Mouse (Mus musculus): ENCODE measurements at regions not wholly inside any gene's neighbourhood (a gene's known extent, or its start where the extent isn't known, plus 50 kb on each side); places are given as distances from the start of the nearest gene placed in this dataset.
A peak's percentile ranks its signal among the peaks of the same experiment; 100 is the strongest.

DNA sequence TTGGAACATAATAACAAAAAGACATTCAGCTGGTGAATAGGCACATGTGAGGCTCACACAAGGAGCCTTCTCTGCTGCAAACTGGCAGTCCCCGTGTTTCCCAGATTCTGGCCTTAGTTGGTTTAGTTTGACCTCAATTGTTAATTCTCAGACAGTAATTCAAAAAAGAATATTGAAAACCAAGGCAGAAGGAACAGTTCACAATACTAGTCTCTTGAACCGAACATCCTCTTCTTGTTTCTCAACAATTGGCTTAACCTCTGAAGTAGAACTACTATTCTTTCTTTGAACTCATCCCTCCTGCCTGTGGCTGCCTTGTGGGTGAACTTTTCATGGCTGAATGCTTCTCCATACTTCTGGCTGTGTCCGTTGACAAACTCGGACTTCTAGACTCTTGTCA lies 110.4 kb upstream of the Neil3 start:
- no peak for DNase-seq

DNA sequence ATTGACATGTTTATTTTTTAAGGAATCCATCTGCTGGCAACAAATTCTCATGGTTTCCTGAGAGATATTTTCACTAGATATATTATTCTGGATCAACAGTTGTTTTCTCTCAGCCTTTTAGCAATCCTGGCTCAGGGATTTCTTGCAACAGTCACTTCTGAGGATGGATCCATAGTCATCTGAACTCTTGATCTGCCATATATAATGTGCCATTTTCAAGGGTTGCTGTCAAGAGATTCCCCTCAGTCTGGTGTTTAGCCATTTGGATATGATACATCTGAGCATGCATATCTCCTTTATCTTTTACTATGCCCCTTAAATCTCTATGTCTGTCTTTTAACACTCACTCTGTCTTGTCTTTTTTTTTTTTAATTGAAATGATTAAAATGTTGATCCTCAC lies 130.3 kb upstream of the Neil3 start:
- no peak for DNase-seq

DNA sequence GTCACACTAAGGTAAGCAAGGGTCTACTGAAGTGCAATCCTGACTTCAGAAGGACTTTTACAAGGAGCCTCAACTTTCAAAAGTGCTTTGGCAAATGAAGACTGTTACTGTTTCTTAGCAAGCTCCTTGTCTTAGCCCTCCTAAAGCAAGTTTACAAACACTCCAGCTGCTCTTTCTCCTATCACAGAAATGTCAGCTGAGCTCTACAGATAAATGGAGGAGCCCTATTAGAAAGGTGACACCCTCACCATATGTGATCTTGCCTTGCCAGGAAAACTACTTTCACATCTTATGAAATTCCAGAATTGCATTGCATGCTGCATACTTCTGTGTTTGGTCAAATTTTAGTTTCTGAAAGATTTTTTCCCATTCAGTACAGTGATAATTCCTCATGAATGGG lies 136.6 kb upstream of the Neil3 start:
- DNase-seq = no peak

DNA sequence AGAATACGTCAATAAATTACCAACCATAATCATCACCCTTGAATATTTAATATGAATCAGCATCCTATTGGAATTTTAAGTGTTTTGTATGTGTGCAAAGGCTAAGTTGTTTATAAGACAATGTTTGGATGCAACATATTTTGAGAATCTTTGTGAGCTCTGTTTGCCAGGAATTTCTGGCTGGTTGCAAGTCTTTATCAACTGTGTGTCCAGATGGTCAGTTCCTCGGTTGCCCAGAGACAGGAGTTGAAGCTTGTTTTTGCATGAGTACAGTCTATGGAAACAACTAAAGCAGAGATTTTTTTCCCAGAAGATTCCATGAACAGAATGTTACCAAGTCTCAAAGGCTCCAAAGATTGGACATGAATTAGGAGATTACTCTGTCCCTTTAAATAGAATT lies 142.0 kb upstream of the Neil3 start:
- peak; percentile 13 for DNase-seq

DNA sequence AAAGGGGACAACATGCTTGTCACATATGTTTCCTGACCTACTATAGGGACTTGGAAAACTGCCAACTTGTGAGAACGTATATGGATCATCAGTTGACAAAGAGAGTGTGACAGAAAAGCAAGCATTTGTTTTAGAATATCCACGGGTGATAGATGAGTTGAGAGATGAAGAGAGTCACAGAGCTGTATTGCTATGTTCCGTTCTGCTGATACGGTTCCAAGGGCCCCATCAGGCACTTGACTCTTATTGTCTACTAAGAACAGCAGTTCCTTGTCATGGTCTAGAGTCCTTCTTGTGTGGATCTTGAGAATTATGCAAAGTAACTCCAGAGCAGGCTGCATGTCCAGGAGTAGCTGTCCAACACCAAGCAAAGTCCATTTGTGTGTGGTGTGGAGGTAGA lies 143.0 kb upstream of the Neil3 start:
- no peak for DNase-seq

DNA sequence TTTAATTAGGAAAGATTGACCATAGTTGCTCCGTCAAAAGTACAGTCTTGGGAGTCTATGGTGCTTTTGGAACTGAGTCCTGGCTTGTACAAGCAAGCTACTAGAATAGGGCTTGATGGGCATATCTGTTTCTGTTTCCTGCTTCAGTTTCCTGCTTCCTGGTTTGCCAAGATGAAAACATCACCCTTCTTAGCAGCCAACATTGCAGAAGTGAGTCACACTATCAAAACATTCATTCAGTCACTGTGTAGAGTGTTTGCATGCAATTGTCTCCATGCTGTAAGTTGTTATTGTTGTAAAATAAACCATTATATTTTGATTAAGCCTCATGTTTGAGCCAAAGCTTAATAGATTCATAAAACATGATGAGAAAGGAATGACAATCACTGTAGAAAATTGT lies 149.3 kb upstream of the Neil3 start:
- peak; percentile 3 for DNase-seq

DNA sequence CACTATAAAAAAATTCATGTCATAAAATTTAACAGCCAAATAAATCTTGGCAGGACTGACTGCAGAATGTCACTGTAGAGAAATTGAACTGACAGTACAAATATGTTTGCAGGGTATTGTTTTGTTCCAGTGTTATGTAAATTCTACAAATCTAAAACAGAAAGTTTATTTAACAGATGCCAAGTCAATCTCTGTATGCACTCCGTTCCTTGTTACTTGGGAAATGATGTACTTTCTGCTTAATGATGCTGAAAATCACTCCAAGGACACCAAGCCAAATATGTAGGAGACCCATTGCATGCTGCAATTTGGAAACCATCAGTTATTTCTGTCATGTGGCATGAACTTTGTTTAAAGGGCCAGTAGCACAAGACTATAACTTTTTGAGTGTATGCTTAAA lies 182.3 kb upstream of the Neil3 start:
- DNase-seq = no peak

DNA sequence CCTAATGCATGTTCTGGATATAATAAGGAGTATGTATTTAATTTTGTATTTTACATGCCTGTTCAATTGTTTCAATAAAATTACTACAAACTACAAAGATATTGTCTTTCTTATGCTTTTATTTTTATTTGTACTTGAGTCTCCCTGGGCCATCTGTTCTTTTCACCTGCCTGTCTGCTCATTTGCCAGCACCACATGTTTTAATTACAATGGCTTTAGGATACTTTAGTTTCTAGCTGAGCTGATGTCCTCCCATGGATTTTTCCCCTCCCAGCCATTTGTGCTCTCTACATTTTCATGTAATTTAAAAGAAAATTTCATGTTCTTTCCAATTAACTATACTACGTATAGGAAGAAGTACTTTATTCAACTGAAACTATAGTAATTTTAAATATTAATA lies 188.5 kb upstream of the Neil3 start:
- no peak for DNase-seq

DNA sequence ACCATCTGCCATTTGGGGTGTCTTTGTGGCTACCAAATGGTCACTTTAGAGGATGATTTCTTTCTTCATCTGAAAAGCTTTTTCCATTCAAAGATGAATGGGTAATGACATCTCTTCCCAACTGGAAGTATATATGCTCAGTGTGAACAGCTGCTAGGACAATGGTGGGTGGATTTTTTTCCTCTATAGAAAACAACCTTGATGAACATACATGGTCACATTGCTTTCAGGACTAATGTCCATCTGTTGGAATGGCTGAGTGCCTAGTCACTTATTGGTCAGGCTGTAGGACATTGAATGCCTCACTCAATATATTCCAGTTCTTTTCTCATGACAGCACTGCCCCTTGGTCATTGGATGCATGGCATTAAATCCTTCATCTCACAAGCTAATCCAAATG lies 209.0 kb upstream of the Neil3 start:
- DNase-seq = no peak

DNA sequence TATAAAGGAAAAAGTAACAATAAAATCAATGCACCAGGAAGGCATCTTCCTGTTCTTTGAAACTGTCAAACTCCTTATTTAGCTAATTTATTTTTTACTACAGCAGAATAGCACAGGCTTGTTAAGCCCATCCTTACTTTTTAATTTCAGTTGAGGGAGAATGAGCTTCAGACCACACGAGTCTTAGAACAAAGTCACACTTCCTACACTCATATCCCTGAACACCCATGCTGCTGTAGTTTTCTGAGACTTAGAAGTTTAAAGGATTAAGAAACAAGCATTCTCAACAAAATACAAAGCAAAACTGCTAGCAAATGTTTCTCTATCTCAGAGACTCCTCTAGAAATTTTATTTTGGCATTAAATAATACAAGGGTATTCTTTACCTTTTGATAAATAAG lies 208.8 kb upstream of the Vegfc start:
- no peak for DNase-seq

DNA sequence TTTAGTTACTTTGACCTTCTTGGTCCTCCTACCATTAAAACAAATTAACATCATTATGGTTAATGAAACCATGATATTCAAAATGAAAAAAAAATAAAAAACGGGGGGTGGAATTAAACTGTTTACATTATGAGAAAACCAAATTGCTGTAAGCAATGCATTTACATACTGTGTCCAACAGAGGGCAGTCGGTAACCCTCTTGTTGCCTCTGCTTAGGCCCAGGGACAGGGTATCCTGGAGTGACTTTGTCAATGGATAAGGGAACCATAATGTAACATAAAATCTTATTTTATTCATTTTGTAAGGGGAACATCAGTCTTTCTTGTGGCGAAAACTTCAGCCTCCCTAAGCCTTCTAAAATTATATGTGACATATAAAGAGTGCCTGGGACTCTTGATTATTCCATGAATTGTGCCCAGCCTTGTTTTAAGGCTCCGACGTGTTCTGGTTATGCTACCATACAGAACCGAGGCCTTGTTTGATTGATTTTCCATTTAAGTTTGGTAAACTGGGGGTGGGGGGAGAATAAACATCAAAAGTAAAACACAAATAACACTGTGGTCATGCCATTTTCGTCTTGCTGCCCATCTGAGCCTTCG lies 207.3 kb upstream of the Vegfc start:
- peak; percentile 23 for DNase-seq

DNA sequence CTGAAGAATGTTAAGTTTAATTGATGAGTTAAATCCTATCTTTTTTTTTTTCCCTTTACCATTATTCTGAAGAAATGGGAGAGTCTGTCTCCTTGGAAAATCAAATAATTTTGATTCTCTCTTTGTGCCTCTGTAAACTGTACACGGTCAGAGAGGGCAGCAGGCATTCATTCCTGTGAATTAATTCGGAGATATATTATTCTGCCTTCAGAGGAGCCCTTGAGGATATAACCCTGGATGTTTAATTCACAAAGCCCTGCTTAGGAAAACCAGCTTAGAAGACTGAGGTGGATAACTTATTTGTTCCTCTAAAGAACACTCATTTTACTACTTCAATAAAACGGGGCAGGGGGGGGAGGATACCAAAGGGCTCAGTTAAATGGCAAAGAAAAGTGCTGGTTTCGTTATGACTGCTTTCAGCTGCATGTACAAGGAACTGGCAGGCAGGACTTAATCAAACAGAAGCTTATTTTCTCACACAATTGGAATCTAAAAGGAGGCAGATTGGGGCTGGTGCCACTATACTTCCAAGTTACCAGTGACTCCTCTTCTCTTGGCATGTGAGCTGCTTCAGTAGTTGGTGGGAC lies 205.3 kb upstream of the Vegfc start:
- no peak for DNase-seq

DNA sequence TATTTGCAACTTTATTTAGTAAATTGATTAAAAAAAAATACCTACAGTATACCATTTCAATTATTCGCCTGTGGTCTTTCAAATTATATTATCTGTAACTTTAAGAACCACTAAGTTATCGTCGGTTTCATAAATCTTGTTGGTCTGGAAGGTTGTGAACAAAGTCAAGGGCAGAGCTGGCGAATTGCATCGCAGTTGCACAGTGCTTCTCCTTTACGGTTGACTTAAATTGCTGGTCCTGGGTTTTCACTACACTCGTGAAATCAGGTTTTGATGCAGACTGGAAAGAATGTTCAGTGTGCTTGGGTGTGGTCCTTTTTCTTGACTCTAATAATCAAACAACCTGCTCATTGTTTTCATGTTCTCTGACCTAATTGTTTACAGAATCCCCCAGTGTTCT lies 198.6 kb upstream of the Vegfc start:
- peak; percentile 5 for DNase-seq

DNA sequence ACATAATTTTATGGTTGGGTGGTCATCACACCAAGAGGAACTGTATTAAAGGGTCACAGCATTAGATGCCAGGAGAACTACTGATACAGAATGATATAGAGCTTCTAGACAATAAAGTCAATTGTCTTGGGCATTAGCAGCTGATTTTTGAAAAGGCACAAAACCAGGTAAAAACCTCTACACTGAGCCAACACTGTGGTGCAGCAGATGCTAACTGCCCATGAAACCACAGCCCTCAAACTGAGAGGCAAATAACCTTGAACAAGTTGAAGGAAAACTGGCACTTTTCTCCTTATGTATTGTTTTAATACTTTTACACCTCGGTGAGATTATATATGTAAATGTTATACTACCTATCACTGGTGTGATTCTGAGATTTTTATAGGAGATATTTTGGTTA lies 195.9 kb upstream of the Vegfc start:
- no peak for DNase-seq

DNA sequence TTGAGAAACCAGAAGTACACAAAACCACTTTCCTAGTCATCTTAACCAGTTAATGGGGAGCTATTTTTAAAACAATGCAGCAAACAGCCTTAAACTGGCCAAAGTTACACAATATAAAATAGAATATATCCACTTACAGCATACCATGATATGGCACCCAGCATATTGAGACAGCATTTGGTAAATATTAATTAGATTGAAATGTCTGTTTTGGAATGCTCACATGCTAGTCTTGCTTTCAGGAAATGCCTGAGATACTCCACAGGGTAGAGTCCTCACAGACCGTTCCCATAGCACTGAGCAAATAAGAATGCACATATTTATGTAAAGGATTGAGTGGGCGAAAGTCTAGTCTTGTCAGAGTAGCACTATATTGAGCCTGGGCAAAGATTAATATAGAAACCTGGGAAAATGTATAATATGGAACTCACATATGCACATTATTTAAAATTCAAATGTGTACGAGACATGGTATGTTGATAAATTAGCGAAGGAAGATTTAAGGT lies 185.1 kb upstream of the Vegfc start:
- DNase-seq = no peak

DNA sequence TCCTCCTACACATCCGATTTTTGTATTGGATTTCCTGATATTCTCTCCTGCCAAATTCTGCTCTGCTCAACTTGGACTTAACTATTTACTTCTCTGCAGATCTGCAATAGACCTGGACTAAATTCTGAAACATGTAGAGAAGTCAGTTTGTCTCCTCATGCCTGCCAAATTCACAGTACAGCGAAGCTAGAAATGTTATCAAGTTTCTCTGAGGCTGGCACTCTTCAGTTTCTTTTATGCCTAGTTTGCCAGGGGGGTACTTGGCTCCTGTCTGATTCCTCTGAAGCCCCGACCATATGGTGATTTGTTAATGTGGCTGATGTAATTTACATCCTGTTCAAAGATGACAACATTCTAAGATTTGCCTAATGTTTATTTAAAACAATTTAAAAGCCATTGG lies 184.6 kb upstream of the Vegfc start:
- no peak for DNase-seq

DNA sequence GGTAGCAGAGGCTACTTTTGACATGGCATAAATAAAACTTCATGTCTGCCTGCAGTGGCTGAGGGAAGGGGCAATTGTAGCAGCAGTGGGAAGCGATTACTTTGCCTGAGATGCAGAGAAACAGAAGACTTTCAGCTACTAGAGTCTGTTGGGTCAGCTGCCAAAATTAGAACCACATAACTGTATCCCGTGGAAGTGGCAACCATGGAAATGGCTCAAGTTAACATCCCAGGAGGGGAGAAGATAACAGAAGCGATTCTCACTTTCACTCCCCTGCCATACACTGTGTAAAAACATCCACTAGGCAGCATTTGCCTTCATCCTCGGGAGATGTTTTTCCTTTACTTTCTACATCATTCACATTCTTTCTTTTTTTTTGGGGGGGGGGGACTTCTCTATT lies 155.1 kb upstream of the Vegfc start:
- no peak for DNase-seq

DNA sequence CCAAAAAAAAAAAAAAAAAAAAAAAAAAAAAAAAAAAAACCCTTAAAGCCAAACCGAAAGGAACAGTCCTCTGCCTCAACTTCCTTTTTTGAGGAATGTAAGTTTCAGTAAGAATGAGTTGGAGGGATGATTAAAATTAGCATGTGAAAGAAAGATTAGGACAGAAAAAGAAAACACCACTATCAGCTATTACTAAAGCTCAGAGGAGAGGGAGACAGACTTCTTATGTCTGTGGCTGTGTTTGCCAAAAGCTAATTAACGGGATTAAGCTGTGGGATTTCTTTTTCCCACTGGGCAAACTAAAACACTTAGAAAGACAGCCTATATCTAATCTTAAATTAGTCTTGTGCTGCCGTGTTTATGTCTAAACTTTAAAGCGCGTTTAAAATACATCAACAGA lies 146.7 kb upstream of the Vegfc start:
- no peak for DNase-seq

DNA sequence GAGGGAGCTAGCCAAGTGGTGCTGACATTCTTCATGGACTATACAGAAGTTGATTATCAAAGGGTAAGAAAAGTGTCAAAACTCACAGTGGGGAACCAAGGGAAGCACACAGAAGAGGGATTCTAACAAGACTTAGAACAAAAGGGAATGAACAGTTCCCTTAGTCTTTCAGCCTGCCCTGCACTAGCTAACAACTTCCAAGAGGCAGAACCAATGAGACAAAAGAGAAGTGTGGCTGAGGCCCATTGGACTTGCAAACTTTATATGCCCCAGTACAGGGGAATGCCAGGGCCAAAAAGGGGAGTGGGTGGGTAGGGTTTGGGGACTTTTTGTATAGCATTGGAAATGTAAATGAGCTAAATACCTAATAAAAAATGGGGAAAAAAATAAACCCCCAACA lies 139.0 kb upstream of the Vegfc start:
- no peak for DNase-seq

DNA sequence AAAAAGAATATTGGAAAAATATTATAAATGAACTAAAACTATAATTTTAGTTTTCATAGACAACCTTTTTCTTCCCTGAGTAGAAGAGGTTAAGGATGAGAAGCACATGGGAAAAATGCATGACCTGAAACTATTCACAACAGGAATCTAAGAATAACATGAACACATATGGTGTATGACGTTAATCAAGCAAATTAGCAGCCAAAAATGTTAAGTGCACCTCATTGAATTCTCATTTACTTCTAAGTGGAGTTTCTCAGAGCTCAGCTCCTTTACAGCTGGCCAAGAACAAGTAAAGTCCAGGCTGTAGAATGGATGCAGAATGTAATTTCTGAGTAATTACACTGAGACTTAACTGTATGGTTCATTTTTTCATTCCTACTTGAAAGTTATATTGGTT lies 137.9 kb upstream of the Vegfc start:
- no peak for DNase-seq

DNA sequence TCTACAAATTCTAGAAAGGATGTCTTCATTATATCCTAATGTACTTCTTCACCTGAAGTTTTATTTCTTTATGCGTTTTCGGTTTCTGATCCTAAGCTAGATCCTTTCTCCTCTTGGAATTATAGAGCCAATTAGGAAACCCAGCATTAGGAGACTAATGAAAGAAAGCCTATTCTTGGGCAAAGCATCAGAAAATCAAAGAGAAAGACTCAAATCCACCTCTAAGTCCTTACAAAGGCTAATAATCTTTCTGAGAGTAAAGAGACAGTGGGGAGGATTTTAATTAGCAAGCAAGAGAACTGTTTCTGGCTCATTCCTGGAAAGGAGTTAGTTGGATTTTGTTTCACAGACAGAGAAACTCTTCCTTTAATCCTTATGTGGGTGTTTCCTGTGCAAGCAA lies 136.3 kb upstream of the Vegfc start:
- no peak for DNase-seq

DNA sequence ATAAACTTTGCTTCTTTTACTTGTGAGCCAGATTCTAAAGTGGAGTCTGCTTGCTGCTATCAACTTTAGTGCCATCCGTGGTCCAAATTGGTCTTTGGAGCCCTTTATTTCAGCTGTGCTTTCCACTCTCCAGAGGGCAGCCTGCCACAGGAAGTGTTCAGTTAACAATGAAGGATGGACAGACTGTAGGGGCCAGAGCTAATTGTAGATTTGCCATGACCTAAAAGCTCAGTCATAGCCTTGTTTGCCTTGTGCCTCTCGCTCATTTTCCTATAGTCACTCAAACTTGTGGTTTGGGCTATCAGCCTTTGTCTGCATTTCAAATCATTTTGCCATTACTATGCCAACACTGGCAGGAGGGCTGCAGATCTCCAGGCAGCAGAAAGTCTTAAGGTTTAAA lies 131.8 kb upstream of the Vegfc start:
- no peak for DNase-seq

DNA sequence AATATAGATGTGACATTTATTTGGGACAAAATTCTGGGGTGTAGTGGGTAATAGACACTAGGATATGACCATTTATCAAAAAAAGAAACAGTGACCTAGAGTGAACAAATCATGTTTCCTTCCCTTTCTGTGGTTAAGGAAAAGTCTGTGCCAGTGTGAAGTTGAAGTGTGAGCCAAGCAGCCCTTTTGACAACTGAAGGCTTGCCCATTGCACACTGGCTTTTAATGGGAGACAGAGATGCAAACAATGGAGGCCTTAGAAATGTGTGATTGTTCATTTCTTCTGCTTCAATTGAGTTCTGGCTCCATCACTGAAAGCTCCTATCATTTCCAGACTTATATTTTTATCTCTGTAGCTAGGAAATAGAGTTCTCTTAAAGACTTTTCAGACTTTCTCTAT lies 130.0 kb upstream of the Vegfc start:
- DNase-seq = no peak

DNA sequence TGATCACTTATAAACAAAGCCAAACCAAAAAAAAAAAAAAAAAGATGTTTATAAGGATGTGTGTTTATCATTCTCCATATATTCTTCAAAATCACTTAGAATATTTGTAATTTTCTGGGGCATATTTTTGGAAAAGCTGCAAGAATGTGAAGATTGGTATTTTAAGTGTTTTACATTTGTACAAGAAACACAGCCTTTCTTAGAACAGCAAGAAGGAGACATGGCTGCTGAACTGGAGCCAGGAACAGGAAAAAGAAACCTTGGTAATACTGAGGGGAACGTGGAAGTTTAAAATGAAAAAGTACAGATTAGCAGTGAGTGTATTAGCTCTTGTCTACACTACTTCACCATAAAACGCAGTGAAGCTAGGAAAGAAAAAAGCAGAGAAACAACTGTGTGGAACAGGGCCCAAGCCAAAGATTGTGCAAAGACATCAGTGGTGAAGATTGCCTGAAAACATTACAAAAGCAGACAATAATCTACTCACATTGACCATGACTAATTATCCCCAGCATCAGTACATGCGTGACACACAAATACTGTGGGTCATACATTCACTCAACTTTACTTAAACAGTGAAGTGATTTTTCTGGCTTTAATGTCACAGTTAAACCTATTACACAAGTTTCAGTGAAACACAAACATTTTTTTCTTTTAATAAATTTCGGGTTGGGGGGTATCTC lies 122.8 kb upstream of the Vegfc start:
- DNase-seq = no peak

DNA sequence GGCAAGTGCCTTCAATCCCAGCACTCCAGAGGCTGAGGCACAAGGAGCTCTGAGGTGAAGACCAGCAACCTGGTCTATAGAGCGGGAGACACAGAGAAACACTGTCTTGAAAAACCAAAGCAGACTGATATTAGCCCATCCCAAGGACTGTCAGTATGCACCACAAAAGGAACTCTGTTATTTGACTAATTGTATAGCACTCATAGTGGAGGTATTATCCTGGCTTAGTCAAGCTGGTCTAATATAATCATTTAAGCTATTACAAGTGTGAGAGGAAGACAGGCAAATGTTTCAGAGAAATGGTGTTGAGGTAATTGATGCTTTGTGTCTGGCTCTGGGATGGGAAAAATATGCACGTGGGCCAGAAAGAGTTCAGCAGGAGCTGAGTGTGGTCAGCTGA lies 121.3 kb upstream of the Vegfc start:
- DNase-seq = no peak

All from lung, postnatal 10 days (tissue).